Comparison of ENCODE assay signal across 24 mouse cellular contexts in genomic region chr6:29859344-29859743, GRCm38 (mm10). TPM values are rescaled to one million over a fixed set of nuclear protein-coding genes. Genes with fewer than 3 reads are reported as not detected.
DNase-seq lines count a peak whose midpoint lies in the region; ATAC-seq and TF ChIP-seq lines count a peak whose summit lies in the region.
"Had no signal": no experiment of that assay in that cellular context is flagged by ENCODE, and none has a peak within 500 bp of the region (broad histone marks: within the 10 kb centered on the region; RNA-seq: fewer than 3 reads in every experiment).

No protein-coding gene starts in this region.

- ATAC-seq in kidney, embryonic 15.5 days (replicated peaks; ENCODE audit: low FRiP score), result no peak
- ATAC-seq in limb, embryonic 12.5 days (ENCODE audit: insufficient number of reproducible peaks, insufficient read depth, low FRiP score, low TSS enrichment, low read depth), result peak; percentile 59; the same call in 1 of the 2 replicates
- ATAC-seq in activated CD4-positive, CD25-positive, alpha-beta regulatory T cell, adult 4 months, result no peak
- ATAC-seq: hindbrain, embryonic 16.5 days; intestine, postnatal 0 days had no signal

- H3K27me3 ChIP-seq in heart, embryonic 10.5 days (ENCODE audit: insufficient read depth, poor library complexity, severe bottlenecking), result no peaks in the 10 kb centered on the region
- H3K27me3 ChIP-seq in kidney, embryonic 15.5 days, result no peaks in the 10 kb centered on the region
- no peaks in the 10 kb centered on the region for H3K27me3 ChIP-seq in limb, embryonic 12.5 days
- H3K27me3 ChIP-seq in midbrain, embryonic 10.5 days (ENCODE audit: low read depth, poor library complexity, severe bottlenecking), result no peaks in the 10 kb centered on the region
- H3K27me3 ChIP-seq: CH12.LX; forebrain, embryonic 12.5 days; neural tube, embryonic 12.5 days had no signal

- H3K4me1 ChIP-seq in heart, embryonic 10.5 days, result peaks cover 25% of the 10 kb centered on the region
- H3K4me1 ChIP-seq in kidney, embryonic 15.5 days, result peaks cover 7% of the 10 kb centered on the region; the same call in 1 of the 2 replicates
- H3K4me1 ChIP-seq in limb, embryonic 12.5 days (replicated peaks), result peaks cover 25% of the 10 kb centered on the region
- H3K4me1 ChIP-seq in midbrain, embryonic 10.5 days, result no peaks in the 10 kb centered on the region
- H3K4me1 ChIP-seq: neural tube, embryonic 12.5 days had no signal

- no peak overlapping the region for H3K4me2 ChIP-seq in kidney, embryonic 15.5 days
- 0 out of 2 replicates have a peak overlapping the region, but pooled peaks have one; percentile 1 for H3K4me2 ChIP-seq in limb, embryonic 12.5 days
- H3K4me2 ChIP-seq: forebrain, embryonic 12.5 days; midbrain, embryonic 11.5 days; neural tube, embryonic 12.5 days had no signal

- WGBS in heart, embryonic 10.5 days, result 72% methylated on average over 4 of the region's 4 CpGs
- WGBS in kidney, embryonic 15.5 days, result 67% methylated on average over 4 of the region's 4 CpGs
- 29% methylated on average over 4 of the region's 4 CpGs for WGBS in limb, embryonic 12.5 days
- WGBS in midbrain, embryonic 10.5 days, result 84% methylated on average over 4 of the region's 4 CpGs

- no peaks in the 10 kb centered on the region for H3K9me3 ChIP-seq in heart, embryonic 10.5 days
- no peaks in the 10 kb centered on the region for H3K9me3 ChIP-seq in kidney, embryonic 15.5 days (replicated peaks)
- H3K9me3 ChIP-seq in limb, embryonic 12.5 days, result peaks cover 7% of the 10 kb centered on the region; the same call in 1 of the 2 replicates
- H3K9me3 ChIP-seq in midbrain, embryonic 10.5 days (replicated peaks), result no peaks in the 10 kb centered on the region; the same call in 1 of the 2 replicates
- H3K9me3 ChIP-seq: forebrain, embryonic 12.5 days; neural tube, embryonic 12.5 days had no signal

- TF ChIP-seq CTCF in brain, embryonic 14.5 days (IDR thresholded peaks at IDR 0.05; ENCODE audit: borderline replicate concordance, extremely low read depth, insufficient read depth, insufficient read length), result no peak

- H3K36me3 ChIP-seq in heart, embryonic 10.5 days, result 0 out of 2 replicates have a peak, but pooled peaks cover 6% of the 10 kb centered on the region
- H3K36me3 ChIP-seq in kidney, embryonic 15.5 days, result no peaks in the 10 kb centered on the region
- peaks cover 5% of the 10 kb centered on the region; the same call in 1 of the 2 replicates for H3K36me3 ChIP-seq in limb, embryonic 12.5 days
- no peaks in the 10 kb centered on the region; the same call in 1 of the 2 replicates for H3K36me3 ChIP-seq in midbrain, embryonic 10.5 days
- H3K36me3 ChIP-seq: forebrain, embryonic 12.5 days; neural tube, embryonic 12.5 days had no signal

- no peak overlapping the region for H3K4me3 ChIP-seq in heart, embryonic 10.5 days
- H3K4me3 ChIP-seq in kidney, embryonic 15.5 days (replicated peaks), result no peak overlapping the region
- no peak overlapping the region for H3K4me3 ChIP-seq in limb, embryonic 12.5 days (replicated peaks)
- no peak overlapping the region for H3K4me3 ChIP-seq in midbrain, embryonic 10.5 days
- H3K4me3 ChIP-seq: forebrain, embryonic 12.5 days; neural tube, embryonic 12.5 days had no signal

- no peak for DNase-seq in heart, embryonic 10.5 days (ENCODE audit: low spot score)
- no peak for DNase-seq in heart, adult 9 months (ENCODE audit: low spot score in 2 of 2)
- peak; percentile 52 for DNase-seq in brain, embryonic 14.5 days (ENCODE audit: low read depth)
- DNase-seq in spleen, postnatal 10 days (ENCODE audit: low spot score in 2 of 2), result no peak
- no peak for DNase-seq in midbrain, embryonic 10.5 days (ENCODE audit: low spot score)
- DNase-seq: adrenal gland, adult 8-10 months; cerebellum, adult 11 months; cerebellum, postnatal 25 days; heart, postnatal 14 days; layer of hippocampus, adult 9-11 months; lung, adult 18-20 months; lung, postnatal 4 days; right cerebral cortex, postnatal 14 days; thymus, postnatal 25 days had no signal

- H3K9ac ChIP-seq in kidney, embryonic 15.5 days, result no peak overlapping the region
- H3K9ac ChIP-seq in limb, embryonic 12.5 days (replicated peaks), result no peak overlapping the region
- H3K9ac ChIP-seq: forebrain, embryonic 12.5 days; neural tube, embryonic 12.5 days had no signal

- peak overlapping the region; percentile 69; the same call in 1 of the 2 replicates for H3K27ac ChIP-seq in heart, embryonic 10.5 days
- peak overlapping the region; percentile 65; the same call in 1 of the 2 replicates for H3K27ac ChIP-seq in kidney, embryonic 15.5 days
- peak overlapping the region; percentile 81 for H3K27ac ChIP-seq in limb, embryonic 12.5 days
- H3K27ac ChIP-seq in midbrain, embryonic 10.5 days (replicated peaks), result no peak overlapping the region
- H3K27ac ChIP-seq: forebrain, embryonic 12.5 days; neural tube, embryonic 12.5 days; stomach, postnatal 0 days had no signal

- no peak for TF ChIP-seq POLR2A in brain, embryonic 14.5 days (IDR thresholded peaks at IDR 0.05; ENCODE audit: borderline replicate concordance, extremely low read depth, insufficient read depth, insufficient read length, poor library complexity, severe bottlenecking)

RNA-seq across cellular contexts. Expression of gene Strip2, which starts 57.5 kb away (rescaled TPM):
- 7.3 and 19.5 TPM in 2 replicates for polyA plus RNA-seq in heart, embryonic 10.5 days (2016; fragmentation: Nextera tagmentation; extraction: Ambion mirVana)
- 2.3 and 3.1 TPM in 2 replicates for polyA plus RNA-seq in brain, embryonic 14.5 days (2012; rRNA removed)
- polyA plus RNA-seq in kidney, embryonic 15.5 days (2015; fragmentation: Nextera tagmentation; extraction: Ambion mirVana), result 1.3 and 1.4 TPM in 2 replicates
- polyA plus RNA-seq in limb, embryonic 12.5 days (2016; fragmentation: Nextera tagmentation; extraction: Ambion mirVana), result 1.9 and 2.0 TPM in 2 replicates
- polyA plus RNA-seq in activated CD4-positive, CD25-positive, alpha-beta regulatory T cell, adult 4 months (2017; shearing (Covaris generic)), result not detected
- polyA plus RNA-seq in midbrain, embryonic 10.5 days (2016; fragmentation: Nextera tagmentation; extraction: Ambion mirVana), result 0.65 TPM in 2 replicates
